Mouse (Mus musculus): ENCODE data around the gene Cdx2.

Gene Cdx2

DNA sequence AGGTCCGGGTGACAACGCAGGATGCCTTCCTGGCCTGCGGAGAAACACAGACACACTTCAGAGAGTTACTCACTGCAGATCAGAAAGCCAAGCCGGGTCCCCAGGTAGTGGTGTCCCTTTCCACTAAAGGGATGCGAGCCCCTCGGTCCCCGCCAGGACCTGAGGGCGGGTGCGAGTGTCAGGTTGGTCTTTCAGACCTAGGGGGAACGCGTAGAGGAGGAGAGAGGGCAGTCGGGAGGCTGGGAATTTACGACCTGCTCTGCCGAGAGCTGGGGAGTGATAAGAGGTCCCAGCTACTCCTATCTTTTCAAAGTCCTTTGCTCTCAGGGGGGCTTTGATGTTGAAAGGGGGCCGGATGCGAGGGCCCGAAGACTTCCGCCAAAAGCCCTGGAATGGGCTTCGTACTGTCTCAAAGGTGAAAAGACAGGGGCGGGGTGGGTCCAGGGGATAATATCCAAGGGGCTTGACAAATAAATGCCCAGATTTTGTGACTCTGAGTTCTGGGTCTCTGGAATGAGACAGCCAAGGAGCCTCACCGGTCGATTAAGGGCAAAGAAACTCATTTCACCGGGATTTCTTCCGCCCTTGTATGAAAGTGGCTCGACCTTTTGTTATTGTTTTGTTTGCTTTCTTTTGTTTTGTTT lies 8.5 kb upstream of the Cdx2 start:
- no peak for DNase-seq (ENCODE audit: low spot score)

- DNase-seq (ENCODE audit: low spot score), result no peak
These were observed 7.8 kb upstream of the Cdx2 start for GRCm38 (mm10) chr5:147314646-147315431.

DNA sequence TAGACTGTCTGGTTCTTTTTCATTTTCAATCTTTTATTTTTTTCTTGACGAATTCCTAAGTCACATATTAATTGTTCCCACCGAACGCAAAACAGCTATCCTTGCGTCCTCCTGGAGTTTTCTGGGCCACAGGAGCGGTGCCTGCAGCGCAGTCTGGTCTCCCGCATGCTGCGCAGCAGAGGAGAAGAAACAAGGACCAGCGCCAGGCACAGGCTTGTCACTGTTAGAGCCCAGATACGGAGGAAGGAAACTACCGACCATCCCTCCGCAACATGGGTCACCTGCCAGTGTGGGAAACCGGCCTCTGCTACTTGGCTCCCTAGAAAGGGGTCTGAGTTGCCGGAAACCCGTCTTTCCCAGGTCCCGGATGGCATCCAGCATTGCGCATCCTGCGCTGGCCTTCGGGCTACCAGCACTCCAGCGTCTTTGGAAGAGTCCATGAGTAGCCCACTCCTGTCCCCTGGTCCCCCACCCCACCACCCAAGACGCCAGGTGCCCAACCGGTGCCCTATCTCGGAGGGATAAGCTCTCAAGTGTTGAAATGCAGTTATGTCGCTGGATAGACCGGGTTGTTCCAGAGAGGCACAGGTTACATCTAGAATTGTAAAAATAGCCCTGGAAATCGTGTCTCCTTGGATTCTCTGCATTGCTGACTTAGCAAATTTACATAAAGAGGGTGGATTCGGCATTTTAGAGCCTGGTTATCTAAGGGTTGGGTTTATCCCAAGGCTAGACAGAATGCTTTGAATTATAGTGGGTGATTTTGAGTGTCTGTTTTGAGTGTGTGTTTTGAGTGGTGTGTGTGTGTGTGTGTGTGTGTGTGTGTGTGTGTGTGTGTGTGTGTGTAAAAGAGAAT lies 6.0 kb upstream of the Cdx2 start:
- no peak for DNase-seq (ENCODE audit: low spot score)

DNA sequence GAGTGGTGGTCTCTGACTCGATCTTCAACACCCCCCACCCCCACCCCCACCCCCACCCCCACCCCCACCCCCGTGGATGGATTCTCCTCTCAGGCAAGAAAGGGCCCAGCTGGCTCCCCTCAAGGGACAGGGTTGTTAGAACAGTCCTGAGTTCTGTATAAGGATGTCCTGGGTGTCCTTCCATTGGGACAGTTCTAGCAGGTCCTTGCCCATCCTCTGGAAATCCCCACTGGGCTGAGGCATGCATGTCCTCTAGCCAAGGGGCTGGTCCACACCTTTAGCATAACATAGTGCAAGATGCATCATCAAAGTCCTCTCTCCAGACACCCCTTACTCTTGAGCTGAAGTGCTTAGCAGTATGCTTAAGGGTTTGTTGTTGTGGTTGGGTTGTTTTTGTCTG lies 2.7 kb upstream of the Cdx2 start:
- DNase-seq (ENCODE audit: low spot score), result no peak

GRCm38 (mm10) chr5:147308451-147308850 lies 1.4 kb upstream of the Cdx2 start:
- DNase-seq (ENCODE audit: low spot score), result no peak

- DNase-seq (ENCODE audit: low spot score), result no peak
These were observed 322 bp upstream of the Cdx2 start for GRCm38 (mm10) chr5:147307398-147307785.

DNA sequence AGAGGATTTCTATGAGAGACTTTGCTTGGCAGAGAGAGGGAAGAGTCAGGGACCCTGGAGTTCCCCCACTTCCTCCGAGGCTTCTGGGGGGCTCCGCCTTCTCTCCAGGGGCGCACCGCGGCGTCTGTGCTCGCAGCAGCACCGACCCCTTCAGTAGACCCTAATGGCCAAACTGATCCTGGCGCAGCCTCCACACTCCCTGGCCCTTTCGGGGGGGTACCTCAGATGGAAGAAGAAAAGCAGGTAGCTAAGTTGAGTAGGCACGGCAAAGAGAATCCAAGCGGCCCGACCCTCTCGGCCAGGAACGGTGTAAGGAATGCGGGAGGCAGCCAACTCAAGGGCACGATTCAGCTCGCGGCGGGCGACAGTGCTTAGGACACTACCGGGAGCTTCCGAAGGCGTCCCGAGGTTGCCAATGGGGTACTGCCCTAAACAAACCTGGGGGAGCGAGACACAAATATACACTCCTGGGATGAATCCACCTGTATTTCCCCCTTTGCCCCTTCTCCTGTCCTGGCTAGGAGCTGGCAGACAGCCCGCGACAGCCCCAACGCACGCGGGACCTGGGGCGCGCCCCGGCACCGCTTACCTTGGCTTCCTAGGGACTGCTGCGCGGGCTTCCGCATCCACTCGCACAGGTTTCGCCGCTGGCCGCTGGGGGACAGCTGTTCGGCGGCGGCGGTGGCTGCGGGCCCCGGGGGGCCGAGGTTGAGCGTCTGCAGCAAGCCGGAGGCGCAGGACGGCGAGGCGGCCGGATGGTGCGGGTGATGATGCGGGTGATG lies 1.0 kb downstream of the Cdx2 start:
- DNase-seq (ENCODE audit: low spot score), result peak; percentile 46

DNA sequence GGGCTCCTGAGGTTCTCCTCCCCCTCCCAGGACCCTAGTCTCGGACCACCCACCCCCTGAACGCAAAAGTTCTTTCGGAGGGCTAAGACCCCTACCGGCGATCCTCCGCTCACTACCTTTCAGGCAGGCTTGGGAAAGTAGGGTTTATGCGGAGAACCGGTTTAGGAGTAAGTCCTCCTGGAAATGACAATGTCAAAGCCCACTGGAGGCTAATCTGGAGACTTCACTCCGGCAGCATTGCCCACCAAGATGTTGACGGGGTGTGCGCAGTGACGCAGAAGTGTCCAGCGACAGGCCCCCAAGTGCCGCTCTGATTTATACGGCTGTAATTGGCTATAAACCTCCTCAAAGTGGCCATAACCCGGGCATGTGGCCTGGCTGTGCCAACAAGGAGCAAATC lies 1.9 kb downstream of the Cdx2 start:
- DNase-seq (ENCODE audit: low spot score), result peak; percentile 48

GRCm38 (mm10) chr5:147304276-147305155 lies 2.6 kb downstream of the Cdx2 start:
- peak; percentile 48 for DNase-seq (ENCODE audit: low spot score)

- DNase-seq (ENCODE audit: low spot score), result no peak
These were observed 4.2 kb downstream of the Cdx2 start for GRCm38 (mm10) chr5:147302746-147303400.

- DNase-seq (ENCODE audit: low spot score), result peak; percentile 43
These were observed 4.9 kb downstream of the Cdx2 start for GRCm38 (mm10) chr5:147302141-147302540.

GRCm38 (mm10) chr5:147301781-147302070 lies 5.3 kb downstream of the Cdx2 start:
- peak; percentile 49 for DNase-seq (ENCODE audit: low spot score)

GRCm38 (mm10) chr5:147300917-147301780 lies 5.9 kb downstream of the Cdx2 start:
- peak; percentile 58 for DNase-seq (ENCODE audit: low spot score)

GRCm38 (mm10) chr5:147300001-147300363 lies 7.1 kb downstream of the Cdx2 start:
- peak; percentile 27 for DNase-seq (ENCODE audit: low spot score)

GRCm38 (mm10) chr5:147299255-147300000 lies 7.6 kb downstream of the Cdx2 start:
- peak; percentile 94 for DNase-seq (ENCODE audit: low spot score)

DNA sequence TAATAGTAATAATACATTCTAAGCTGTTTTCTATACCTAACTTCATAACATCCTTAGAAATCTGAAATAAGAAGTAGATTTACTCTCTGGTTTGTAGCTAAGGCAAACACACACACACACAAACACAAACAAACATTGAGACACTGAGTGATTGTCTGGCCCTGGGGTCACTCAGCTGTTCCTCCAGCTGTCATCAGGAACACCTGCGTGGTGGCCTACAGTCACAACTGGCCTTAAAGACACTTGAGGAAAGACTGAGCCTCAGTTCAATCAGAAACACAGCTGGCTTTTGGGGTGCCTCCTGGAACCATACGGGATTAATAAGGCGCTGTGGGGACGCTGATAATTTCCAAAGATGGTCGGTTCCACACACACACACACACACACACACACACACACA lies 9.8 kb downstream of the Cdx2 start:
- DNase-seq (ENCODE audit: low spot score), result no peak

DNA sequence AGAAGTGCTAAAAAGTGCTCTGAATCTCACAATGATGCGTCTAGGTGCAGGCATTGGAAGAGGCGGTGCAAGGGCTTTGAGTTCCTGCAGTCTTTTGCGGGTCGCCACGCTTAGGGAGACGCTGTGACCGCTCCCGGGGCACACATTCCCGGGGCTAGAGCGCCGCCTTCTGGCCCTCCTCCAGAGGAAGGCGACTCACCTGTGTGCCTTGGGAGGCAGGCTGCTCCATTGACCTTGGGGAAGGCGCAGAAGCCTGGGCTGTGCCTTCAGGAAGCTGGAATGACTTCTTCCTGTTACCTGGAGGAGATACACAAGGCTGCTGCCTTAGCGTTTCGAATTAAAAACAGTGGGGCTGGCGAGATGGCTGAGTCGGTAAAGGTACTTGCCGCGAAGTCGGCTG lies 12.9 kb downstream of the Cdx2 start:
- peak; percentile 60 for DNase-seq (ENCODE audit: low spot score)

DNA sequence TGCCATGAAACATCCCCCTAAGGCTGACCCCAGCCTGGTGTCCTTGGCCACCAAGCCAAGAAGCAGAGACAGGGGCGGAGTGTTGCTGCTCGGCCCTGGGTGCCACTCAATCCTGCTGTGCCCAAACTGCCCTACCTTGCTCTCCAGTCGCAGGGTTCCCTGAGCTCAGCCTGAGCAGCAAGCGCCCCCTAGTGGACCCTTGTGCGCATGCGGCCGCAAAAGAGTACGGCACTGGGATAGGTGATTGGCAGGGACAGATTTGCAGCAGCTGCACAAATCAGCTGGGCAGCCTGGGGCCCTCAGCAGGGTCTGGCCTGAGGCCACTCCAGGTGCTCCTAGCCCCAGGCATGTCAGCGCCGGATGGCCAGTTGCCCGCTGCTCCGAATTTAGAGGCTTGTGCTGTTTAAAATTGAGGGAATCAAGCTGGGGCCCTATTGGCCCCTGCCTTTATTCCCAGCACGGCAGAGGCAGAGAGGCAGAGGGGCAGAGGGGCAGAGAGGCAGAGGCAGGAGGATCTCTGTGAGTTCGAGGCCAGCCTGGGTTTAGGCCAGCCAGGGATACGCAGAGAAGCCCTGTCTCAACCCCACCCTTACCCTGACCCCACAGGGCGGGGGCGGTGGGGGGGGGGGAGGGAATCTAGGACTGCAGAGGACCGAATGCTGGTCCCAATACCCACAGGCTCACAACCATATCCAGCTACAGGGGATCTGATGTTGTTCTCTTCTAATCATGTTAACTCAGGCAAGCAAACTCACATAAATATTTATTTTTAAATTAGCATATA lies 13.8 kb downstream of the Cdx2 start:
- peak; percentile 93 for DNase-seq (ENCODE audit: low spot score)
